Mouse (Mus musculus) bone marrow, adult 2 months (tissue): Measurements from ENCODE around the gene Mras. TPM values are rescaled to one million over a fixed set of nuclear protein-coding genes. Genes with fewer than 3 reads are reported as not detected.
A peak's percentile ranks its signal among the peaks of the same experiment; 100 is the strongest.

Source experiments
- H3K27ac ChIP-seq: fragments of 200-500 bp; 2 replicates; pipeline ENCODE4 v1.5.1; 2012; ENCODE audit warnings: low read depth, mild to moderate bottlenecking, control low read depth, inconsistent platforms, low read length; ENCODE audit not compliant: control insufficient read depth, poor library complexity, insufficient read depth
- H3K4me1 ChIP-seq: fragments of 200-500 bp; 2 replicates; pipeline ENCODE4 v1.6.1; 2011; ENCODE audit warnings: low read length; ENCODE audit not compliant: control insufficient read depth, insufficient read depth
- H3K4me3 ChIP-seq: fragments of 200-500 bp; replicated peaks from 2 replicates; pipeline ENCODE3; 2011; ENCODE audit warnings: mild to moderate bottlenecking, low read depth, low read length, control low read depth; ENCODE audit not compliant: control insufficient read depth
- CTCF ChIP-seq: fragments of 200-500 bp; IDR thresholded peaks from 2 replicates; pipeline ENCODE4 v1.5.1; 2011; ENCODE audit warnings: low read length, control low read depth; ENCODE audit not compliant: control insufficient read depth, insufficient read depth
- POLR2A ChIP-seq: fragments of 200-500 bp; IDR thresholded peaks from 2 replicates; pipeline ENCODE4 v1.6.1; 2011; ENCODE audit warnings: low read depth, mild to moderate bottlenecking, control low read depth, low read length, borderline replicate concordance; ENCODE audit not compliant: control insufficient read depth
- WGBS: fragments of 180-500 bp; shearing (Covaris S2); methylation state at CpG from one replicate; pipeline ENCODE4 v1.1.7; 2018; 5-methylcytosine and 5-hydroxymethylcytosine counted together
- polyA plus RNA-seq: library from polyadenylated mRNA; stranded (reverse); fragments of >200 nt; gene quantifications from 2 replicates; pipeline ENCODE4 v1.2.4, GENCODE M21; 2011; ENCODE audit warnings: low replicate concordance; ENCODE audit not compliant: missing spikeins, insufficient read depth, insufficient read length

Gene Mras
- polyA plus RNA-seq, 1 experiment: 6.6 TPM

DNA sequence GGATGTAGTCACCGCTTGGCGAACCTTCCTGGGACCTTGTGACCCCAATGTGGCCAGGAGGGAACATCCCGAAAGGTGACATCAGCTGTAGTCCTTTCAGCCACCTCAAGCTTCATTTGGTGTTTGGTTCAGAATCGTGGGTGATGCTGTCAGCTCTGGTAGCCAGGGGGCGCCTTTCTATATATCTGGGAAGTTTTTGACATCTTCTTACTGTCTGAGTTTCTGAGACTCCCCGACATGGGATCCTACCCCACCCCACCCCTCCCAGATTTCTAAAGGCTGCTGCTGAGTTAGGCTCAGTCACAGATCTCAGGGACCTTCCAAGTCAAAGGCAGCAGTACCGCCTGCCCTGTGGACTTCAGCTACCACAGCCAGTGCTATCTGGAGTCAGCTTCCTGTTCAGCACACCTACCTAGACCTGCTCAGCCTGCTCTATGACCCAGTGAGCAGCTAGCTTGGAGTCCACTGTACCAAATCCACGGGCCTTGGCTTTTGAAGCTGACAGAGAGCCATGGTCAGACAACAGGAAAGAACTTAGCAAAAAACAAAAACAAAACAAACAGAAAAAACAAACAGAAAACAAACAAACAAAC, 32.6 kb upstream of the Mras start:
- TF ChIP-seq POLR2A: no peak
- TF ChIP-seq CTCF: peak; percentile 25; the same call in 1 of the 2 replicates
- no peak overlapping the region for H3K4me3 ChIP-seq
- no peaks in the 10 kb centered on the region for H3K4me1 ChIP-seq
- H3K27ac ChIP-seq: no peak overlapping the region
- WGBS: 49% methylated on average over 8 of the region's 8 CpGs

DNA sequence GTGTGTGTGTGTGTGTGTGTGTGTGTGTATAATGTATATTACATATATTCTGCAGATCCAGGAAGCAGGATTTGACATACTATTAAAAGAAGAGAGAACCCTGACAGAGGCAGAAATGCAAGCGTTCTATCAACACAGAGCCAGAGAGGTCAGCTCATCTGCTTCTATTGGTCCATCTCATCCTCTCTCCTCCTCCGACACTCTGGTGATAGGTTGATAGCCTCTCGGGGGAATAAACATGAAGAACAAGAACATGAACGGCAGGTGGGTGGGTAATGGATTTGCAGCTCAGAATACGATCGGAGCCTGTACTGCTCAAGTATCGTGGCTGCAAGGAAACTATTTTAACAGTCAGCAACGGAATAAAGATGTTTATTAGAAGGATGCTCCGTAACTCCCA, 31.4 kb upstream of the Mras start:
- 86% methylated on average over 9 of the region's 9 CpGs for WGBS
- no peak for TF ChIP-seq CTCF
- TF ChIP-seq POLR2A: no peak
- H3K4me3 ChIP-seq: no peak overlapping the region

DNA sequence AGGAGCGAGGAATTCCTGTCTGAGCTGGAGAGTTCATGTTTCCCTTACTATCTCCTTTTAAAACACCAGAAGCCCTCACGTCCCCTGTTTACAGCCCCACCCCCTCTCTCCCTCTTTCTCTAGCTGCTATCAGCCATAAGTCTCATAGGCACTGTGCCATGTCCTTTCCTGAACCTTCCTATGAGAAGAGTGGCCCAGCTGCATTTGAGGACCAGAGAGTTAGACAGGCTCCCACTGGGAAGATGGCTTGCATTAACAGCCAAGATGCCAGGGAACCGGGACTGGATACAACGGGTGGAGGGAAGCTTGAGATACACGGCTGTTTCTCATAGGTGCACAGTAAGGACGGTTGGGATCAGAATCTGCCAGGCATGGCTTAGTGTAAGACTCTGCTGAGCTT, 27.7 kb upstream of the Mras start:
- no peak overlapping the region for H3K4me3 ChIP-seq
- no peak overlapping the region for H3K27ac ChIP-seq
- 81% methylated on average over 6 of the region's 6 CpGs for WGBS
- H3K4me1 ChIP-seq: no peaks in the 10 kb centered on the region
- TF ChIP-seq CTCF: no peak
- no peak for TF ChIP-seq POLR2A

More for the DNA sequence above, 31.4 kb upstream of the Mras start:
- no peaks in the 10 kb centered on the region for H3K4me1 ChIP-seq
- H3K27ac ChIP-seq: no peak overlapping the region

DNA sequence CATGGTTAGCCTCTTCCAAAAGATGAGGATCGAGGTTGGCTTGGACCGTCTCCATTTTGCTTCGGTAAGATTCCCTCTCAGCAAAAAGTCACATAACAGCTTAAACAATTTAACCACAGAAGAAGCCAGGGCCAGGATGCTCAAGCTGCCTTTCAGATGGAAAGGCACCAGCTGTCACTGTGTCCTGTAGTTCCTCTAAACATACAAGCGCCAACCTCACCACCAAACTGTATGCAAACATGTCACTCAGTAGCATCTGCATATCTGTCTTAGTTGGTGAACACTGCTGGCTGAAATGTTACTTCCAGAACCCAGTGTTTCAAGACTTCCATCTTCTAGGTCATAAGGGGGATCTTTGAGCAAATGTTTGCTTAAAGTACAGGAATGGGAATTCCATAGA, 22.5 kb upstream of the Mras start:
- Histone ChIP-seq H3K4me1 (no peaks in the 10 kb centered on the region), H3K27ac (no peak overlapping the region), H3K4me3 (no peak overlapping the region)
- TF ChIP-seq POLR2A (no peak), CTCF (no peak)
- WGBS: 82% methylated on average over 4 of the region's 4 CpGs

DNA sequence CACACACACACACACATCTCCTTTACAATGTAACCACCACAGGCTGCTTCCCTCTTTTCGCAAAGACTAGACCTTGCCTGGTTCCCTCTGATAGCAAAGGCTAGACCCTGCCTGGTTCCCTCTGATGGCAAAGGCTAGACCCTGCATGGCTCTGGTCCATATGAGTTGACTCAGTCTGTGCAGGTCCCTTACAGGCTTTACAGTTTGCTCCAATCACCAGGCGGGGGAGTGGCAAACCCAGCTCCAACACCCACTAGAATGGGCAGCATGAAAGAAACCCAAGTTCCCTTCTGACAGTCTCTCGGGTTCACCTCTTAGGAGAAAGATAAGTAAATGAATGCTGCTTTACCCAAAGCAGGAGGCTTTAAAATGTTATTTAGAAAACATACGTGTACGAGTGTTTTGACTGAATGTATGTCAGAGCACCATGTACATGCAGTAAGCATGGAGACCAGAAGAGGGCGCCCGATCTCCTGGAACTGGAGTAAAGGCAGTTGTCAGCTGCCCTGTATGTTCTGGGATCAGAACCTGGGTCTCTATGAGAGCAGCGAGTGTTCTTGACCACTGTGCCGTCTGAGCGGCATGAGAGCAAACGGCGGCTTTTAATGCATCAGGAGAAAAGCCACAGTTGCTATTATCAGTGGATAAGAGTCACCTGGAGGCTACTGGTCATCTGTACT, 21.5 kb upstream of the Mras start:
- WGBS: 31% methylated on average over 12 of the region's 12 CpGs
- Histone ChIP-seq H3K27ac (no peak overlapping the region), H3K4me3 (no peak overlapping the region), H3K4me1 (no peaks in the 10 kb centered on the region)
- TF ChIP-seq POLR2A: no peak
- peak; percentile 69 for TF ChIP-seq CTCF

DNA sequence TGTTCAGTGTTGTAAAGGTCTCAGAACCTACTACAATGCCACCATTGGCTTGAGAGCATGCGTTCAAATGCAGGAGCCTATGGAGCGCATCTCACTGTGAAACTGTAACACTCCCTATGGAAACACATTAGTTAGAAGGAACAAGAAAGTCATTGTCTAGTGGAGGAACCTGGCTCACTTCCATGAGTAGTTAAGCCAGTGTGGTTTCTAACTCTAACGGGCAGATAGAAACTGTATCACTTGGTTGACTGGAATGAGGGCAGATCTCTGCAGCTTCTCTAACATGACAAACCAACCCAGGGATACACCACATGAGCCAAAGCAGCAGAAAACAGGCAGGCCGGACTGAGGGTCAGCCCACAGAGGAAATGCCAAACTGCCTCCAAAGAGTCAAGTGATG, 17.0 kb upstream of the Mras start:
- TF ChIP-seq POLR2A: no peak
- TF ChIP-seq CTCF: no peak
- Histone ChIP-seq H3K4me3 (no peak overlapping the region), H3K27ac (no peak overlapping the region), H3K4me1 (no peaks in the 10 kb centered on the region)
- WGBS: 60% methylated on average over 4 of the region's 4 CpGs

DNA sequence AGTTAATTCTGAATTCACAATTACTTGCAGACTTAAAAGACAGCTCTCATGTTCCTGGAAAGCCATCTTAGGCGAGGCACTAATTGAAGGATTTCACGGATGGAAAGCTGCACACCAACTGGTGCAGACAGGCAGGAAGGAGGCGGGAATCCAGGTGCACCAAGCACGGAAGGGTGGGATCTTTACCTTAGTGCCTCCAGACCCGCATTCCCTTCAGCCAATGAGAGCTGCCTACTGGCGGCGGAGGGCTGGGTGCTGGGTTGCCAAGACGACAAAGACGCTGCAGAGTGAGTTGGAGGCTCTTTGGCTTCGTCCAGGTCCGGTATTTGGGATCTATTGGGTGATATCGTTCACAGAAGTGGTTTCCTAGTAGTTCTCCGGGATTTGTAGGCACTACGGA, 14.0 kb upstream of the Mras start, which contains the start of gene Nme9:
Gene Nme9 (plus strand): TSS at position 315 of the 400 bp plus-strand sequence.
- 12% methylated on average over 14 of the region's 14 CpGs for WGBS

DNA sequence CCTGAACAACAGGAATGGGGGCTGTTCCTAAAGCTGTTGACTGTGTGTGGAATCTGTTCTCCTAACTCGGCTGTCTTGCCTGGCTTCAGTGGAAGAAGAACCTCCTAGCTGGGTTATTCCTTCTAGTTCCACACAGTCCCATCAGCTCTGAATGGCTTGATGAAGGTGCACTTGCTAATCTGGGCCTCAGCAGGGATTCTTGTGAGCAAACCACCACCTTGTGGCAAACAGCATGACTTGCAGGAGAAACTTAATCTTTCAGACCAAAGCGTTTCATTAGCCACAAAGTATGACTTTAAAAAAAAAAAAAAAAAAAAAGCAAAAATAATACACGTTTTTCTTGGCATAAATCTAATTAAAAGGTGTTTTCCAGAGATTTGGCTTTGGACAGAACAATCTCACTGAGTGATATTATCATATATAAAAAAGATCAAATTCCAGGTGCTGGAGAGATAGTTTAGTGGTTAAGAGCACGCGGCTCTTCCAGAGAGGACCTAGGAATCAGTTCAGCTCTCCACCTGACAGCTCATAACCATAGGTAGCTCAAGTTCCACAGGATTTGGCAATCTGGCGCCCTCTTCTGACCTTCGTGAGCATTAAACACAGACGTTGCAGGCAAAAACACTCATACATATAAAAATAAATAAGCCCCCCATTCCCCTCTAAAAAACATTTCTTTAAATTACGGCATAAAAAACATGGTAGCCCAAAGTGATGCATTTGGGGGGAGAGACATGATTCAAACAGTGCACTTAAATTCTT, 12.9 kb upstream of the Mras start:
- no peaks in the 10 kb centered on the region for H3K4me1 ChIP-seq
- WGBS: 28% methylated on average over 9 of the region's 9 CpGs
- no peak overlapping the region for H3K4me3 ChIP-seq
- no peak for TF ChIP-seq POLR2A
- TF ChIP-seq CTCF: no peak
- no peak overlapping the region for H3K27ac ChIP-seq

More for the DNA sequence above, 14.0 kb upstream of the Mras start, which contains the start of gene Nme9:
- H3K27ac ChIP-seq: no peak within 1 kb of the TSS
- TF ChIP-seq POLR2A (no peak), CTCF (no peak)
- H3K4me1 ChIP-seq: no peaks in the 10 kb centered on the region
- no peak within 1 kb of the TSS for H3K4me3 ChIP-seq
